Mouse (Mus musculus): ENCODE results near the gene Zscan25.
A peak's percentile ranks its signal among the peaks of the same experiment; 100 is the strongest.
"Not testable (repeated sequence)": the region's sequence is repeated elsewhere in the genome, so short reads cannot be mapped to it uniquely, and the experiment has no call there.

Gene Zscan25

DNA sequence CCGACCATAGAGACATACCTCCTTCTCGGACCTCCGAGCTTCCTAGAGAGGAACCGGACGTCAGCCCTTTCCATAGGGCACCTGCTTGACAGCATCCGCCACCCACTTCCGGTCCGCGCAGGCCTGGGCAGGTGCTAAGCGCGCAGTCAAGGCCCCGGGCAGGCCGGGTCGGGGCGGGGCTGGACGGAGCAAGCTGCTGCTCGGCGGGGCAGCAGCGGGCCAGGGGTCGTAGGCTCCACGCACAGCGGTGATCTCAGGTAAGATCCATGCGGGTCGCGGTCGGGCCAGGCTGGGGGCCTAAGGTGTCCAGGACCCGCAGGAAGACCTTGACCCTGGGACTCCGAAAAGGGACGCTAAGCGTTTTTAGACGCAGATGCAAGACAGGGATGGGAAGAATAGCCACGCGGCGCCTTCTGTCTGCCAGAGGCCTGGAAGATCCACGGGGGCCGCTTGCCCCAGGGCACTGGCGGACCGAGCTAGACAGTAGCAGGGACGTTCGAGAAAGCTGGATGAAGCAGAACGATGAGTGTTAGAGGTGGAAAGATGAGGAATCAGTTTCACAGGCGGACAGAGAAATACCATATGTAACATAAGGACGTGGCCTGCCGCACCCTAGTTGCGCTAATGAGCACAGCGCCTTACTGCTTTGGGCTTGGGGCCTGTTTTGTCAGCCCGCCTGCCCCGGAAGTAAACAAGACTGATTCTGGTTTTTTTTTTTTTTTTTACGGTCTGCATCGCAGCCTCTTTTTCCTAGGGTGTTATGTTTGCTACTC, at the start of gene Zscan25:
TSS of gene Zscan25 (plus strand) at position 130 of the 773 bp plus-strand sequence.
- peak; percentile 93 for DNase-seq (ENCODE audit: low spot score)

DNA sequence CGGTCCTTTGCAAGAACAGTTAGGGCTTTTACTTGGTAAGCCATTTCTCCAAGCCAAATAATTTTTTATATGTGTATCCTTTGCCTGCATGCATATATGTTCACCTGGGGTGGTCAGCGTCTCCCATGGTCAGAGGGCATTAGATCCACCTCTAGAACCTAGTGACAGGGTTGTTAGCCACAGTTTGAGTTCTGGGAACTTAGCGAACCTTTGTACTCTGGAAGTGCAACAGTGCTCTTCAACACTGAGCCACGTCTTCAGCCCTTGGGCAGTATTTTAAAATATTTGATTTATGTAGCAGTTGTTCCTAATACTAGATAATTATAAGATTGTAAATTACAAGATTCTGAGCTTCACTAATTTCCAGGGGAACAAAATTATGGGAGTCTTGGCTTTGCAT, 49.7 kb upstream of the Zscan25 start:
- no peak for DNase-seq (ENCODE audit: low spot score)

DNA sequence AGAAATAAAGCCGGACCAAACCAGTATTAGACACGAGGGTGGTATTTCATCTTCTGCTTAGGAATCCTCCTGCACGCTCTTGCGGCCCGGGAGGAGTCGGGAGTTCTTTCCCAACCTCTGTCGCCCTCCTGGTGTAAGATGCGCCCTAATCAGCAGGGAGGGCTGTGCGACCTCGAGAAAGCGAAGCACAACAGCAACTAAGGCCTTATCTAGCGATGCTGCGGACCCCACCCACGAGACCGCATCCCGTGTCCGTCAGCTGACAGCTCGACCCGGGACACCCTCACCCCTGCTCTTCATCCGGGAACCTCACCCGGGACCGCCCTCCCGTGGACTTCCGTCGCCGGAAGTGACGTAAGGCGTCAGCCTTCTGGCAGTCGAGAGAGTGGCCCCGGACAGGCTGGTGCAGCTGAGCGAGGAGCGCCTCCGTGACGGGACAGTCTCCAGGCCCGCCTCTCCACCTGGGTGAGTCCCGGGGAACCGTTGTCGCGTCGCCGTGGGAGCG, 48.9 kb upstream of the Zscan25 start, which contains the start of gene Zfp655:
TSS of gene Zfp655 (plus strand) at position 349 of the 505 bp plus-strand sequence.
- DNase-seq (ENCODE audit: low spot score): peak; percentile 98

DNA sequence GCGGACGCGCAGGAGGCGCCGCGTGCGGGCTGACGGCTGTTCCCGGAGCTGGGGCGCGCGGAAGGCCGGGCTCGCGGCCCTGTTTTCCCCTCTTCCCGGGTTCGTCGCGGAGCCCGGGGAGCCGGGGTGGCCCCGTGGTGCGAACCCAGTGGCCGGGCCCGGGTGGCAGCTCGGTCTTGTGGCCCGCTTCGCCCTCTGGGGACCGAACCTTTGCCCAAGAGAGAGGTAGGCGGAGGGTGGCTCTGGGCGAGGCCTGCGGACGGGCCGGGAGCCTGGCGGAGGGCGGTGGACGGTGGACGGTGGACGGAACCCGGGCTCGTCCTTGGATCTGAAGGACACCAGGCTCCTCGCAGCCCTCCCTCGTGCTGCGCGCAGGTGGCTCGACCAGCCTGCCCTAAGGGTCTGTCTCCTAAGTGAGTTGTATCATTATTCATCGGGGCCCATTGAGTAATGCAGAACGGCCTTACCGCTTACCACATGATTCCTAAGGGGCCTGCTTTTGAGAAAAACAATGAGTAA, 48.3 kb upstream of the Zscan25 start:
- no peak for DNase-seq (ENCODE audit: low spot score)

DNA sequence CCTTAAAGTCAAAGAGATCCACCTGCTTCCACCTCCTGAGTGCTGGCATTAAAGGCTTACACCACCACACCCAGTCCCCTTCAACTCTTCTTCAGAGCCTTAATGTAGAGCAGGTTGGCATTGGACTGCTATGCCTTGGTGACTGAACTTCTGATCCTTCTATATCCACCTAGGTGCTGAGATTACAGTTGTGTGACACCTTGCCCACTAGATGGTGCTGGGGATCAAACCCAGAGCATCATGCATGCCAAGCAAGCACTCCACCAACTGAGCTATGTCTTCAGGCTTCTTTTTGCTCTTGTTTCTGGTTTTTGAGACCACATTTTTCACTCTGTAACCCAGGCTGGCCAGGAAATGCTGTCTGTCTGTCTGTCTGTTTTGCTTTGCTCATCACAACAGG, 45.7 kb upstream of the Zscan25 start:
- DNase-seq (ENCODE audit: low spot score): no peak

DNA sequence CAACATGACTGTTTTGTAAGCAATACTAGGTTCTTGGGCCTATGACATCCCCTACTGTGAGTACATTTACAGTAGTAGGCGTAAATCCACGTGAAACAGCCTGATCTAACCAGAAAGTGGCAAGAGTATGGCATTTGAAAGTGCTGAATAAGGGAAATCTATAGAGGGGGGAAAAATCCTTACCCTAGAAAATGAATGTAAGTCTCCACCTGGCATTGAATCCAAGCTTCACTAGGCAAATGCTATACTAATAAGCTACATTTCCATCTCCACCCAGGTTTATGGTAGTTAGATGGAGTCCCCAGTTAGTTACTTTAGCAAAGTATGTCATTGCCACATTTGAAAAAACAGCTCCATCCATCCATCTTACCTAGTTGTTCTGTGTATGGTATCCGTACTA, 30.8 kb upstream of the Zscan25 start:
- no peak for DNase-seq (ENCODE audit: low spot score)

DNA sequence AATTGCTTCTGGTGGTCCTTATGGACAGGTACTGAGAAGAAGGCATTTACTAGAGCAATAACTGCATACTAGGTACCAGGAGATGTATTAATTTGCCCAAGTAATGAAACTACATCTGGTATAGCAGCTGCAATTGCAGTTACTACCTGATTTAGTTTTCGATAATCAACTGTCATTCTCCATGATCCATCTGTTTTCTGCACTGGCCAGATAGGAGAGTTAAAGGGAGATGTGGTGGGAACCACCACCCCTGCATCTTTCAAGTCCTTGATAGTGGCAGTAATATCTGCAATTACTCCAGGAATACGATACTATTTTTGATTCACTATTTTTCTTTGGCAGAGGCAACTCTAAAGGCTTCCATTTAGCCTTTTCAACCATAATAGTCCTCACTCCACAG, 6.7 kb upstream of the Zscan25 start:
- not testable (repeated sequence) for DNase-seq (ENCODE audit: low spot score)

DNA sequence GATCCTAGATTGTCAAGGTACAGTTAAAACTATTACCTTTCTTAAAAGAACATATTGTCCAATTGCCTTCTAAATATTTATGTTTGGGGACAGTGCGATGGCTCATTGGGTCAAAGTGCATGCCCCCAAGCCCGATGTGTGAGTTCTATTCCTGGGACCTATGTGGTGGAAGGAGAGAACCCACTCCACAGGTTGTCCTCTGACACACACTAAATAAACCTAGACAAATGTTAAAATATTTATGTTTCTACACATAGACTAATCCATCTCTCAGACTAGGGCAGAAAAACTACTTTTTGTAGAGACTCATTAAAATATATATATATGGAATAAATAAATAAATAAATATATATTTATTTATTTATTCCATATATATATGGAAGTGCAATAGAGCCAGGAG, 352 bp upstream of the Zscan25 start:
- DNase-seq (ENCODE audit: low spot score): no peak

DNA sequence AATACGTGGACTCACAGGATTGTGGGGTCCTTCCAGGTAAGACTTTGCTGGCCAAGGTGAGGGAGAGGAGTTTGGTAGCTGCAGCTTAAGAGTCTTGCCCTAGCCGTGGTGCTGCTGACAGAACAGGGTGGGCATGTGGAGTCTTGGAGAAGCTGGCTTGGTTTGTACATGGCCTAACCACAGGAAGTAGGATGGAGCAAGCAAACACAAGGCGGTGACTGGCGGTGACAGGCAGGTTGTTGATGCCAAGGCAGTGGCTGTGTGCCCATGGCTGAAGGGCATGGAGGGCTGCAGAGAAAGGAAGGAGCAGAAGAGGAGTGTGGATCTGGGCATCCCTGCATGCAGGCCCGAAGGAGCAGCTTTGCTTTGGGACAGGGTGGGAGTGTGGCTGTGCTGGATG, 8.1 kb downstream of the Zscan25 start:
- no peak for DNase-seq (ENCODE audit: low spot score)

DNA sequence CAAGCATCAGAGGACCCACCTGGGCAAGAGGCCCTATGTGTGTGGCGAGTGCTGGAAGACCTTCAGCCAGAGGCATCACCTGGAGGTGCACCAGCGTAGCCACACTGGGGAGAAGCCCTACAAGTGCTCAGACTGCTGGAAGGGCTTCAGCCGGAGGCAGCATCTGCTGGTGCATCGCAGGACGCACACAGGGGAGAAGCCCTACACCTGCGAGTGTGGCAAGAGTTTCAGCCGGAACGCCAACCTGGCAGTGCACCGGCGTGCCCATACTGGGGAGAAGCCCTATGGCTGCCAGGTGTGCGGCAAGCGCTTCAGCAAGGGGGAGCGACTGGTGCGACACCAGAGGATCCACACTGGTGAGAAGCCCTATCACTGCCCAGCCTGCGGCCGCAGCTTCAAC, 10.4 kb downstream of the Zscan25 start:
- DNase-seq (ENCODE audit: low spot score): no peak

DNA sequence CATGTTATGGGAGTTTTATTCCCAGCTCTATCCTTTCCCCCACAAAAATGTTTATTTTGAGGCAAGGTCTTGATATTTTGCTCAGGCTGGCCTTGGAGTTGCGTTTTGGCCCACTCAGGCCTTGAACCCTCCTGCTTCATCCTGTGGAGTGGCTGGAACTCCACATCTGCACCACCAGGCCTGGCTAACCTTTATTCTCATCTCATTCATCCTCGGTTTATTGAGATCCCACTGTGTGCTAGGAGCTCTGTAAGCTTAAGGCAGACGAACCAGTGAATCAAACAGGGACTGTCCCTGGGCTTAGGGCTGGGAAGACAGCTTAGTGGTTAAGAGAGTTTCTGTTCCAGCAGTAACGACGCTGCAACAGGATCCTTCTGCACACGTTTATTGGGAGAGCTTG, 12.1 kb downstream of the Zscan25 start:
- no peak for DNase-seq (ENCODE audit: low spot score)

DNA sequence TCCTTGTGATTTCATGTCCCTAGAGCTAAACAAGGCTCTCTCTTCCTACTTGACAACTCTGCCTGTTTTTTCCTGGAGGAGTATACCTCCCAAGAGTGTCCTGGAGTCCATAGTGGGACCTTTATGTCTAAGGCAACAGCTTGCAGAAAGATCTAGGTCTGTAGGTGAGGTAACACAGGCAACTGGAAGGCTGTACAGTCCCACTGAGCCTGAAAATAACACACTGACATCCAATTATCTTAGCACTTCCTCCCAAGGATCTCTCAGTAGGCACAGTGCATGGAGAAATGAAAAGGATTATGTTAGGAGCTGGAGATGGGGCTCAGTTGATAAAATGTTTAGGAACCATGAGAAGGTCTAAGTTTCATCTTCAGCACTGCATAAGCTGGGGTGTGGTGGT, 20.2 kb downstream of the Zscan25 start:
- DNase-seq (ENCODE audit: low spot score): no peak

DNA sequence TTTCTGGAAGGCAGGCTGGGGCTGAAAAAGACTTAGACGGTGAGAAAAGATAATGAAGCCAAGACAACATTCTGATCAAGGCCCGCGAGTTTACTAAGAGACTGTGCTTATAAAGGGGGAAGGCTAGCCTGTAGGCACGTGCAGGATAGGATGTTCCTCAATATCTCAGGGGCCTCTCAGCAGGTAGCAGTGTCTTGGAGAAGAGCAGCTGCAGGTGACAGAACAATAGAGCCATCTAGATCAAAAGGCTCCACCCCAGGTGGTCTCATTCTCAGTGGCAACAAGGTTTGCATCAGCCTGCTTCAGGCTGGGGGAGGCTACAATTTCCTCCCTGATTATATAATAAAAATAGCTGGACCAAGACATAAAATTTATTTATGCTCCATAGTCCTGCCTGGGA, 21.5 kb downstream of the Zscan25 start:
- not testable (repeated sequence) for DNase-seq (ENCODE audit: low spot score)

DNA sequence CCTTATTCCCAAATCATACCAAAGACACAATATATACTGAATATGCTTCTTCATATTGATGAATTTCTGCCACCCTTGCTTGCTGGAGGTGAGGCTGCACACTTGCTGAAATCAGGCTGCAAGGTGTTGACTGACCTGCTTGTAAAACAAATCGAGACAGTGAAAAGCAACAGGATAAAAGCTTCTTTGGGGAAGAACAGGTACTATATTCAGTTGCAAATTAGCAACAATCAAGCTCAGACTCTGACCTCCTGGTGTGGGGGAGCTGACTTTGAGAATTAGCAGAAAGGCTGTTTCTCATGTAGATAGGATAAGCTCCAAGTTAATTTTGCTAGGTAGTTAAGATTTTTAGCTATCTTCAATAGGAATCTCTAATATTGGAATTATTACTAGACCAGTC, 22.1 kb downstream of the Zscan25 start:
- no peak for DNase-seq (ENCODE audit: low spot score)

DNA sequence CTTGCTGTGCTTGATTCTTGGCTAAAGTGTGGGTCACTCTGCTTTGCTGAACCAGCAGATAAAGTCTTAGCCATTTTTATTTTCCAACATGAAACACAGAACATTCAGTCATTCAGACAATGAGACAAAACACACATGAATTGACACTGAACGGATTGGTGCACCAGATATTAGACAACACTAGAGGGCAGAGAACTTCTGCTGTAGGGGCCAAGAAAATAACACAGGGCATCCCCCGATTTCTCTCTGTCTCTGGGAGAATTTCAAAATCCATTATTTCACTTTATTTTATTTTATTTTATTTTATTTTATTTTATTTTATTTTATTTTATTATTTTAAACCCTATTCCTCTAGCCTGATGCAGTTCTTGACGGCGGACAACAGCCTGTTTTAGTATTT, 26.7 kb downstream of the Zscan25 start:
- DNase-seq (ENCODE audit: low spot score): not testable (repeated sequence)

DNA sequence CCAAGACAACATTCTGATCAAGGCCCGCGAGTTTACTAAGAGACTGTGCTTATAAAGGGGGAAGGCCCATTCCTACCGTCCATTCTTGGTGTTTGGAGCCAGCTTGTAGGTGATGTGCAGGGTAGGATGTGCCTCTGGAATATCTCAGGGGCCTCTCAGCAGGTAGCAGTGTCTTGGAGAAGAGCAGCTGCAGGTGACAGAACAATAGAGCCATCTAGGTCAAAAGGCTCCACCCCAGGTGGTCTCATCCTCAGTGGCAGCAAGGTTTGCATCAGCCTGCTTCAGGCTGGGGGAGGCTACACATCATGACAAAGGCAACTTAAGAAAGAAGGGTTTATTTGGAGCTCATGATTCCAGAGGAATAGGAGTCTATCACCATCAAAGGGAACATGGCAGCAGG, 27.5 kb downstream of the Zscan25 start:
- not testable (repeated sequence) for DNase-seq (ENCODE audit: low spot score)

DNA sequence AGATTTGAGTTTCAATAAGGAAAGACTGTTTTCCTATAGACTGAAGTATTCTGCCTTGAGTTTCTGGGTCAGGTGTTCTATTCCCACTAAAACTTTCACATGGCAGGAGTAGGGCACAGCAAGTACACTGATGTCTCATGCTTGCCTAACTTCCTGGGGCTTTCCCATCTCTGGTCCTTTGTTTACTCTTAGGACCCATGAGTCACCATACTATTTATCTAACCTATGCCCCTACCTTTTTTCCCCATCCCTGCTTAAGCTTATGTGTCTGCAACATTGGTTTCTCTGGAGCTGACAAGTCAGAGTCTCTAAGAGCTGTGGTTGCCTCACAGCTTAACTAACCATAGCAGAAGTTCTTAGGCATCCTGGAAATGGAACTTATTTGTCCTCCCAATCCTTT, 33.5 kb downstream of the Zscan25 start:
- no peak for DNase-seq (ENCODE audit: low spot score)

DNA sequence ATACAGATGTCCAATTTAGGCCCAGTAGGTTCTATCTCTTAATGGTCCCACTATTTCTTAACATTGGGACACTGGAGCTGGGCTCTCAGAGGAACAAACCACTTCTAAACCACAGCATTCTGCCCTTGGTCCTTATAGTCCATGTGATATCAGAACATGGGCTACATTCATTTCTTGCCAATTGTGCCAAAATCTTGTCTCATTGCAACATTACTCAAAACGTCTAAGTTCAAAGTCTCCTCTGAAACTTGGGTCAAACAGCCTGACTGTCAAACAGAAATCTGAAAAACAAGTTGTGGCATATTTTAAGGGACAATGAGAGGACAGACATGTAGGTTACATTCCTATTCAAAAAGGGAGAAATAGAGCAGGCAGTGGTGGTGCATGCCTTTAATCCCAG, 36.8 kb downstream of the Zscan25 start:
- DNase-seq (ENCODE audit: low spot score): no peak

DNA sequence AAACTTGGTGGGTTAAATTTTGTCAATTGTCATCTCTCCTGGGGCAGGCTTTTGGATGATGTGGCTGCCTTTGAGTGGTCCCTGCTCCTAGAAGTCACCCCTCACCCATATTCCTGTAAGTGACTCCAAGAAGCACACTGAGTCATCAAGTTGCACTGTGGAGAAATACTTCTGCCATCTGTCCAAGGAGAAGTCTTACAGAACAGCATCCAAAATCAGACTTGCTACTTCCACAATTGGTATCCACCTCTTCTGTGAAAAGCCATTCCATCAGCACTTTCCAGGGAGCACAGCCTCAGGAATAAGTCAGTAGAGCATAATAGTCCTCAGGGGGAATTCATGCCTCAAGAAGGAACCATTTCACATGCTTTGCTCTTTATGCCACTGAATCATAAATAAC, 58.5 kb downstream of the Zscan25 start:
- DNase-seq (ENCODE audit: low spot score): not testable (repeated sequence)

Measured in urinary bladder, postnatal 14 days (tissue).